Mouse (Mus musculus) adrenal gland, postnatal 10 days (tissue): ENCODE data around the gene Gm21994. TPM values are rescaled to one million over a fixed set of nuclear protein-coding genes. Genes with fewer than 3 reads are reported as not detected.
"Not testable (repeated sequence)": the region's sequence is repeated elsewhere in the genome, so short reads cannot be mapped to it uniquely, and the experiment has no call there.

Experiments
- DNase-seq: peaks from one replicate; pipeline ENCODE4 v3.0.0; 2021; ENCODE audit warnings: mixed read lengths
- long read RNA-seq, 2 experiments: library from polyadenylated mRNA; stranded (forward); transcript quantifications; one replicate each; pipeline ENCODE4 v2.0.0; 2021
- total RNA-seq, 2 experiments: library from RNA; stranded (reverse); gene quantifications; 2 replicates each; pipeline ENCODE4 v1.2.3; 2021

The Gm21994 gene
- 1 to 10 TPM; 5.6 to 7.7 TPM for total RNA-seq
- long read RNA-seq, experiment 1 = 0 reads
- long read RNA-seq, experiment 2 = 0 reads

DNA sequence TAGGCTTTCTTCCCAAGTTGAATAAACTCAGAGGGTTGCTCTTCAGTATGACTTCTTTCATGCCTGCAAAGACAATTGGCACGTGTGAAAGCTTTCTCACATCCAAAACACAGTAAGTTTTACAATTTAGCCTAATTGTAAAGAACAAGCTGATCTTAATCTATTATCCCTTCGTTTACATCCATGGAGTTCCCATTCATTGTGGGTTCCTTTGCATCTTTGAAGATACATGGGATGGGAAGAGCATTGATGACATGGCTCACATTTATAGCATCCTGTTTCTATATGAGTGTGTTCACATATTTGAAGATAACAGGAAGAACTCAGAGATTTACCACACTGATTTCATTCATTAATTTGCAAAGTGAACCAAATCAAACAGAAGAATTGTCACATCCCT lies at the start of gene Gm21994:
Gm21994 (minus strand) TSS at position 101 of the 400 bp plus-strand sequence.
- not testable (repeated sequence) for DNase-seq

DNA sequence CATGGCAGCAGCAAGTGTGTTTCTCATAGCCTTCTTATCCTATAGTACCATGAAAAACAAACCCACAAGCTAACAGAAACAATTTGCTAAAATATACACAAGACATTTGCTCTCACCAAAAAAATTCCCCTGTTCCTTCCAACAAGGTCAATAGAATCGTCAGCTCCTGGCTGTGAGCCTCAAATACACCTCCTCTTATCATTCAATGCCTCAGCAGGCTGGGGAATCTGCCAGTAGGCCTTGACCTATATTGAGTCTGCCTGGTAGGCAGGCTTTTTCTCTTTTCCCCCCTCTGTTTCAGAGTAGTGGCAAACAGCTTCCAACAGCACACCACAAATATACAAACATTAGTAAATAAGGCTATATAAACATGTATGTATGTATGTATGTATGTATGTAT lies 43.7 kb upstream of the Gm21994 start:
- DNase-seq = peak; percentile 61

DNA sequence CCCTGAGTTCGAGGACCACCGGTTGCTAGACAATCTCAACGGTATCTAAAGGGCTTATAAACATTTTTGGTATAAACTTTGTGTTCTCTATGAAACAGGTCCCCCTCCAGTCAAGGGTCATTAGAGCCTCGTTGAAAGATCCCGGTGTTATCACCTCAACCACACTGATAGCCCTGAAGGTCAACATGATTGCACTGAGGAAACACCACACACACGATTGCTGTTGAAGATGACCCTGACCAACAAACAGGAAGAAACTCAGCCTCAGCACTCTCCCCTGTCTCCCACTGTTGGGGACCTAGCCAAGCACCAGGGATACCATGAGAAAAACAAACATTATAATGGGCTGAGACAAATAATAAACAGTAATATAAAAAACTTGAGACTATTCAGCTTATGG lies 38.3 kb upstream of the Gm21994 start:
- no peak for DNase-seq

DNA sequence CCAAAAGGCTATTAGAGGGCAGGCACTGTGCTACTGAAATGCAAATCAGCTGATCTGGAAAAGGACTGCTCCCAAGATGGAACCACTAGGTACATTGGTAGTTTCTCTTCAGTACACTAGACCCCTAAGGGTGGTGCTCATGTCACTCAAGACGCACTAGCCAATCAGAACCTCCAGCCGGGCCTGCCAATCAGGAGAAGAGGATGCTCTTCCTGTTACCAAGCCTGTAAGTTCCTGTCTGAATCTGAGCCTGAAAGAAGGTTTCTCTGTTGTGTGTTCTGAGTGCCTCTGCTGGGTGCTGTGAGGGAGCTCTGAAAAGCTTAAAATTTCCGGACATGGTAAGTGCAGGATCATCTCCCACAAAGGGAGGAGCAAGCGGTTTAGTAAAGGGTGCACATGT lies 1.9 kb upstream of the Gm21994 start, which contains the start of gene Gm14124:
Gm14124 (plus strand) TSS at position 227 of the 400 bp plus-strand sequence.
- DNase-seq = not testable (repeated sequence)

DNA sequence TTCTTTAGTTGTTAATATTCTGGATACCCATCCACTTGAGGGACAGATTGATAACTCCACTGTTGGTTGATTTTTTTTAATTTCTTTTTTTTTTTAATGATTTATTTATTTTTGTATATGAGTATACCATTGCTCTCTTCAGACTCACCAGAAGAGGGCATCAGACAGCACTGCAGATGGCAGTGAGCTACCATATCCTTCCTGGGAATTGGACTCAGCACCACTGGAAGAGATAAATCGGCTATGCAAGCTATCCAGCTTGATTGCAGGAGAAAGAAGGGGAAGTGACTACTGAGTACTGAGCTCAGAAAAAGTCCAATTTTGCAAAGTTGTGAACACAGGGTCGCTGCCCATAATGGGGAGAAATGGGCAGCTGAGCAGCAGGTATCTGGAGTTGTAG lies 1.5 kb upstream of the Gm21994 start:
- not testable (repeated sequence) for DNase-seq

DNA sequence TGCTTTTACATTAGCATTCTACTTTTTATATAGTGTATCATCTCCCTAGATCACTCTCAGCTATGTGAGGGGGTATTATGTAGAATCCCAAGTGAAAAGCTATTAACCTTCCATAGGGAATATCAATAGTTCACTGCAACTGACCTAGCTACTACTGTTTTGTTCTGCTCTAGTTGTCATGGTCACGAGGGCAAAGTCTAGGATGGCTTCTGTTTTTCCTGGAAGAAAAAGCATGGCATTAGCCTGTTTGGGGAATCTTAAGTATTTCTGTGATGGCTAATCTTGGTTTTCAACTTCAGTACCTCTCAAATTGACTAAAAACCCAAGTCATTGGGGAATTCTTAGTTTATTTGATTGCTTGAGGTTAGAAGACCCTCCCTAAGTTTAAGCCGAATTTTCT lies 12.2 kb downstream of the Gm21994 start:
- DNase-seq = no peak

DNA sequence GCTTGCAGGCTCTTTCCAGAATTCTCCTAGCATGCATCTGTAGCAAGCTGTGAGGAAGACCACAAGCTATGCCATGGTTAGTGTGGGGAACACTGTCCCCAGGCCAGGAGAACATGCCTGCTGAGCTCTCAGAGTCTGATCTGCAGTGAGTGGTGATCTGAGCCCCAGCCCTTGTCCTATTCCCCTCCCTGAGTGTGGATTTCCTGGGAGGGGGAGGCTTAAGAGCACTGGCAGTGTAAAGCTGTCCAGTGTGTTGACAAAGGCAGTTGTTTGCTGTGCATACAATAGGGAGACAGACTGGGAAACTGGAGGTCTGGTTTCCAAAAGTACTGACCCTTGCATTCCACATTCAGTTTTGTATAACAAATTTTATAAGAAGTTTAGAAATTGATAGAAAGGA lies 32.1 kb downstream of the Gm21994 start:
- not testable (repeated sequence) for DNase-seq

DNA sequence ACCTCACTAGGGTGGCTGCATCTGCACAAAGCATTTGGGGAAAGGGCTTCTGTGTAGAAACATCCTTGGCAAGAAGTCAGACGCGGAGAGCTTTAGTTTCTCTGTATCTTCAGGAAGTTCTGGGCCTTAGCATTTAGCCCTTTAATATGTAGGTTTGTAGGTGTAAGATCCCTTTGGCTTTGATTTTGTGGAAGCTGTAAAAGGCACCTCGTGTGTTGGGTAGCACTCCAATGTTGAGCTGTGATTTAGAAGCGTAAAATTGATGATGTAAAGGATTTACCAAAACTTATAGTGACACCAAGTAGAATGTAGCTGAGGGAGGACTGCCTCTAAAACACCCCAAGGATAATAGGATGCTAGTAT lies 37.0 kb downstream of the Gm21994 start:
- not testable (repeated sequence) for DNase-seq

DNA sequence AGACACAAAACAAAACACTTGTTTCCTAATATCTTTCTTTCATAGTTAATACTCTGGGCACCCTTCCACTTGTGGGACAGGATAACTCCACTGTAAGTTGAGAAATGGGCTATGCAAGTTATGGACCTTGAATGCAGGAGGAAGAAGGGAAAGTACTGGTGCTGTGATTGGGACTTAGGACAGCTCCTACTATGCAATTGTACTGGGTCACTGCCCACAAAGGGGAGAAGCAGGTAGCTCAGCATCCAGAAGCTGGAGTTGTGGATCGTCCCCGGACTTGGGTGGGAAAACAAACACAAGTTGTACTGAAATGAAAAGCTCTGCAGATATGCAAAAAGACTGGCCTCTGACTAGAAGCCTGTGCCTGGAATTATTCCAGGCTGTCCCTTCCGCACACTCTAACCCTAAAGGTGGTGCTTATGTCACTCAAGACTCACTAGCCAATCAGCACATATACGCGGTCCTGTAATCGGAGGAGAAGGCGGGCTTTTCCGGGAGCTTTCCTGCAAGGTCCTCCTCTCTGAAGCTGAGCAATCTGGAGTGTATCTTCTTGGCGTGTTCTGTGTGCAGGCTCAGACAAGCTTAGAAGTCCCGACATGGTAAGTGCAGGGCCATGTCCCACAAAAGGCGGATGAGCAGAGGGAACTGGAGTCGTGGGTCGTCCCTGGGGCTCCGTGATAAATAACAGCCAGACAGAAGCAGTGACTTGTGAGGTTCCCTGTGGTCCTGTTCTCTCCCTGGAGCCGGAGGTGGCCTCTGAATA lies 37.6 kb downstream of the Gm21994 start, which contains the start of gene Zfp937:
Zfp937 (plus strand) TSS at position 474 of the 763 bp plus-strand sequence.
- DNase-seq = peak; percentile 81

Other genes with a start within 250 kb of the Gm21994 start
- gene Zfp120, start 118.9 kb downstream of the Gm21994 start, total RNA-seq = 1 to 10 TPM; 6.7 to 9.2 TPM
- gene Gm10770, start 75.9 kb downstream of the Gm21994 start, total RNA-seq = not detected
- gene Gm14139, start 73.8 kb downstream of the Gm21994 start, total RNA-seq = under 1 TPM; 0.33 to 0.67 TPM
- gene Zfp937, start 37.5 kb downstream of the Gm21994 start, total RNA-seq = 1 to 10 TPM; 5.2 to 8.2 TPM
- under 1 TPM; 0.18 to 0.33 TPM for gene Gm14124, start 1.9 kb upstream of the Gm21994 start, total RNA-seq
- gene Gm10130, start 68.1 kb upstream of the Gm21994 start, total RNA-seq = 1 to 10 TPM; 2.0 to 3.5 TPM
- gene 3300002I08Rik, start 107.2 kb upstream of the Gm21994 start, total RNA-seq = 1 to 10 TPM; 3.4 to 6.6 TPM
- 1 to 10 TPM; 3.9 to 6.1 TPM for gene Zfp442, start 195.9 kb upstream of the Gm21994 start, total RNA-seq
- gene Zfp345, start 229.5 kb upstream of the Gm21994 start, total RNA-seq = 1 to 10 TPM in 1 of 2 experiments, under 1 TPM in 1; 0.78 to 1.1 TPM